Mouse (Mus musculus) CH12.LX (cell line): ENCODE measurements around the gene A430078G23Rik. TPM values are rescaled to one million over a fixed set of nuclear protein-coding genes. Genes with fewer than 3 reads are reported as not detected.

Source experiments
- DNase-seq: peaks from one replicate; pipeline ENCODE4 v3.0.0-alpha.2; 2013; ENCODE audit errors: extremely low read depth
- H3K27ac ChIP-seq: 2 replicates; pipeline ENCODE4 v1.5.1; 2012; ENCODE audit warnings: low read depth, mild to moderate bottlenecking, control low read depth, moderate library complexity; ENCODE audit not compliant: insufficient read depth
- H3K27me3 ChIP-seq: replicated peaks from 2 replicates; pipeline ENCODE3; 2012; ENCODE audit warnings: inconsistent platforms
- H3K36me3 ChIP-seq, 2 experiments: replicated peaks in 1 of 2; 2 replicates each; pipeline versions ENCODE3 to v1.6.1; 2012; ENCODE audit warnings: inconsistent platforms in 1 of 2, low read length in 1 of 2, mild to moderate bottlenecking in 1 of 2, mixed read lengths in 1 of 2, moderate library complexity in 1 of 2; ENCODE audit not compliant: control insufficient read depth in 1 of 2, insufficient read depth in 1 of 2
- H3K4me1 ChIP-seq, 2 experiments: 2 replicates each; pipeline ENCODE4 v1.6.1; 2012; ENCODE audit warnings: inconsistent platforms in 1 of 2, moderate library complexity in 1 of 2; ENCODE audit not compliant: insufficient read depth in 2 of 2, control insufficient read depth in 1 of 2
- H3K4me2 ChIP-seq: 2 replicates; pipeline ENCODE4 v1.6.1; 2012; ENCODE audit warnings: low read depth, mild to moderate bottlenecking, control low read depth; ENCODE audit not compliant: poor library complexity, insufficient read depth, severe bottlenecking
- H3K4me3 ChIP-seq, 3 experiments: fragments of 150-350 bp in 1 of 3; sonication (generic) in 1 of 3; replicated peaks in 1 of 3; 2 replicates each; pipeline versions ENCODE3 to v1.5.1; 2011 to 2012; ENCODE audit warnings: low read depth in 2 of 3, low read length in 2 of 3, mild to moderate bottlenecking in 2 of 3, moderate library complexity in 2 of 3, control low read depth in 1 of 3, improper control_type of control experiment in 1 of 3, inconsistent platforms in 1 of 3, mixed read lengths in 1 of 3; ENCODE audit not compliant: poor library complexity in 1 of 3
- H3K79me2 ChIP-seq: replicated peaks from 2 replicates; pipeline ENCODE4 v1.6.1; 2012; ENCODE audit warnings: mild to moderate bottlenecking, moderate library complexity; ENCODE audit not compliant: control insufficient read depth, poor library complexity, insufficient read depth, severe bottlenecking; ENCODE audit errors: extremely low read depth
- H3K9ac ChIP-seq: 2 replicates; pipeline ENCODE4 v1.6.1; 2012; ENCODE audit warnings: low read depth, mild to moderate bottlenecking, control low read depth, moderate library complexity; ENCODE audit not compliant: insufficient read depth
- H3K9me3 ChIP-seq: replicated peaks from 2 replicates; pipeline ENCODE3; 2012; ENCODE audit warnings: low read length, inconsistent platforms, mixed read lengths
- BHLHE40 ChIP-seq: IDR thresholded peaks from 2 replicates; pipeline ENCODE4 v1.6.1; 2011; ENCODE audit warnings: mild to moderate bottlenecking, low read depth, low read length, improper control_type of control experiment
- E2F4 ChIP-seq: IDR thresholded peaks from 2 replicates; pipeline ENCODE4 v1.6.1; 2011; ENCODE audit warnings: low read depth, low read length, improper control_type of control experiment; ENCODE audit not compliant: insufficient replicate concordance
- EP300 ChIP-seq: IDR thresholded peaks from 2 replicates; pipeline ENCODE4 v1.6.1; 2011; ENCODE audit warnings: low read length, improper control_type of control experiment
- GABPA ChIP-seq: IDR thresholded peaks from 2 replicates; pipeline ENCODE4 v1.6.1; 2012; ENCODE audit warnings: low read depth, low read length, improper control_type of control experiment, inconsistent platforms; ENCODE audit not compliant: insufficient replicate concordance
- MAX ChIP-seq: IDR thresholded peaks from 2 replicates; pipeline ENCODE4 v1.6.1; 2011; ENCODE audit warnings: low read length, improper control_type of control experiment
- MAZ ChIP-seq: IDR thresholded peaks from 2 replicates; pipeline ENCODE4 v1.6.1; 2012; ENCODE audit warnings: low read depth, mild to moderate bottlenecking, inconsistent platforms, low read length, improper control_type of control experiment, moderate library complexity
- MEF2A ChIP-seq: IDR thresholded peaks from 2 replicates; pipeline ENCODE4 v1.6.1; 2014; ENCODE audit warnings: low read depth, mild to moderate bottlenecking, inconsistent platforms, low read length, improper control_type of control experiment, borderline replicate concordance
- MXI1 ChIP-seq: IDR thresholded peaks from 2 replicates; pipeline ENCODE4 v1.6.1; 2011; ENCODE audit warnings: mild to moderate bottlenecking, low read depth, low read length, improper control_type of control experiment
- MYC ChIP-seq: IDR thresholded peaks from 2 replicates; pipeline ENCODE4 v1.6.1; 2011; ENCODE audit warnings: low read depth, mild to moderate bottlenecking, improper control_type of control experiment, low read length
- NELFE ChIP-seq: IDR thresholded peaks from 2 replicates; pipeline ENCODE4 v1.6.1; 2011; ENCODE audit warnings: low read depth, low read length, improper control_type of control experiment
- PAX5 ChIP-seq: IDR thresholded peaks from 2 replicates; pipeline ENCODE4 v1.6.1; 2012; ENCODE audit warnings: low read length, inconsistent platforms, mixed read lengths
- POLR2A ChIP-seq: IDR thresholded peaks from 2 replicates; pipeline ENCODE4 v1.6.1; 2011; ENCODE audit warnings: low read depth, mild to moderate bottlenecking, improper control_type of control experiment, low read length
- POLR2AphosphoS2 ChIP-seq: IDR thresholded peaks from 2 replicates; pipeline ENCODE4 v1.6.1; 2011; ENCODE audit warnings: low read depth, low read length, improper control_type of control experiment
- RAD21 ChIP-seq: IDR thresholded peaks from 2 replicates; pipeline ENCODE4 v1.6.1; 2011; ENCODE audit warnings: low read depth, mild to moderate bottlenecking, low read length, improper control_type of control experiment, moderate library complexity
- RCOR1 ChIP-seq: conservative IDR thresholded peaks from 2 replicates; pipeline ENCODE4 v1.6.1; 2012; ENCODE audit warnings: low read depth, mild to moderate bottlenecking, inconsistent platforms, low read length, improper control_type of control experiment
- SIN3A ChIP-seq: IDR thresholded peaks from 2 replicates; pipeline ENCODE4 v1.6.1; 2012; ENCODE audit warnings: low read length, improper control_type of control experiment, inconsistent platforms
- SMC3 ChIP-seq: IDR thresholded peaks from 2 replicates; pipeline ENCODE4 v1.6.1; 2011; ENCODE audit warnings: low read depth, low read length, improper control_type of control experiment
- TBP ChIP-seq: conservative IDR thresholded peaks from 2 replicates; pipeline ENCODE4 v1.6.1; 2011; ENCODE audit warnings: low read depth, low read length, improper control_type of control experiment
- UBTF ChIP-seq: IDR thresholded peaks from 2 replicates; pipeline ENCODE4 v1.6.1; 2012; ENCODE audit warnings: low read depth, mild to moderate bottlenecking, inconsistent platforms, low read length, improper control_type of control experiment, moderate library complexity
- USF1 ChIP-seq: IDR thresholded peaks from 2 replicates; pipeline ENCODE4 v1.6.1; 2014; ENCODE audit warnings: low read depth, mild to moderate bottlenecking, inconsistent platforms, low read length, improper control_type of control experiment
- USF2 ChIP-seq: conservative IDR thresholded peaks from 2 replicates; pipeline ENCODE4 v1.6.1; 2011; ENCODE audit warnings: low read depth, low read length, improper control_type of control experiment
- ZC3H11A ChIP-seq: IDR thresholded peaks from 2 replicates; pipeline ENCODE4 v1.6.1; 2012; ENCODE audit warnings: low read depth, mild to moderate bottlenecking, inconsistent platforms, low read length, improper control_type of control experiment
- ZKSCAN1 ChIP-seq: IDR thresholded peaks from 2 replicates; pipeline ENCODE4 v1.6.1; 2012; ENCODE audit warnings: low read depth, inconsistent platforms, low read length, improper control_type of control experiment, borderline replicate concordance
- dilution Hi-C: fragments of 300-500 bp; cut with MboI; formaldehyde crosslinking; loops from 2 replicates; pipeline ENCODE4 v1.14.3; 2020; ENCODE audit warnings: low sequenced_read_pairs; ENCODE audit not compliant: extremely low pct_unique_long_range_greater_than_20kb, extremely low pct_ligation_motif_present
- in situ Hi-C: fragments of 300-500 bp; cut with MboI; formaldehyde crosslinking; loops from 3 replicates; pipeline ENCODE4 v1.14.3; 2019; ENCODE audit warnings: low sequenced_read_pairs, low pct_ligation_motif_present, low pct_unique_long_range_greater_than_20kb, mixed read lengths
- polyA plus RNA-seq: library from polyadenylated mRNA; unstranded; fragments of >175 nt; gene quantifications from 2 replicates; pipeline ENCODE4 v1.2.1, GENCODE M21; 2012; ENCODE audit warnings: low read depth; ENCODE audit not compliant: insufficient read length
- total RNA-seq, 2 experiments: library from RNA; depleted of rRNA; stranded (reverse); fragments of 300-350 nt in 1 of 2; fragments of >200 nt in 1 of 2; gene quantifications; 2 replicates each; pipeline ENCODE4 v1.2.3; 2012 to 2014

The A430078G23Rik gene
- total and polyA plus RNA-seq, 3 experiments: not detected

- no peak overlapping the region for H3K9ac ChIP-seq
- no peaks in the 10 kb centered on the region for H3K27me3 ChIP-seq
- H3K36me3 ChIP-seq: no peaks in the 10 kb centered on the region
- no peaks in the 10 kb centered on the region for H3K9me3 ChIP-seq
- H3K27ac ChIP-seq: no peak overlapping the region
- no peak overlapping the region for H3K4me3 ChIP-seq
- no peak for TF ChIP-seq MAX
- no peak for TF ChIP-seq MAZ
- TF ChIP-seq UBTF: no peak
- TF ChIP-seq GABPA: no peak
- no peak for TF ChIP-seq EP300
- TF ChIP-seq E2F4: no peak
- dilution Hi-C loops (no loop called here), in situ Hi-C loops (no loop called here)
- H3K4me2 ChIP-seq: no peak overlapping the region
- 0 out of 4 replicates have a peak, but pooled peaks cover 0 to 3% of the 10 kb centered on the region in 2 experiments for H3K4me1 ChIP-seq
- no peaks in the 10 kb centered on the region for H3K79me2 ChIP-seq
- DNase-seq: no peak
Measured at GRCm38 (mm10) chr8:3415259-3415658, 62.0 kb downstream of the A430078G23Rik start.

GRCm38 (mm10) chr8:3415661-3416060 lies 62.4 kb downstream of the A430078G23Rik start:
- no peaks in the 10 kb centered on the region for H3K36me3 ChIP-seq

GRCm38 (mm10) chr8:3416846-3417245 lies 63.6 kb downstream of the A430078G23Rik start:
- Histone ChIP-seq H3K36me3 (no peaks in the 10 kb centered on the region), H3K27me3 (no peaks in the 10 kb centered on the region), H3K4me3 (no peak overlapping the region), H3K27ac (no peak overlapping the region), H3K4me2 (no peak overlapping the region), H3K4me1 (no peaks in the 10 kb centered on the region), H3K79me2 (no peaks in the 10 kb centered on the region), H3K9ac (no peak overlapping the region), H3K9me3 (no peaks in the 10 kb centered on the region)
- no peak for TF ChIP-seq PAX5
- TF ChIP-seq MAX: no peak
- no peak for TF ChIP-seq TBP
- TF ChIP-seq POLR2A: no peak
- no peak for TF ChIP-seq RAD21
- no peak for TF ChIP-seq RCOR1
- no peak for TF ChIP-seq SIN3A
- no peak for TF ChIP-seq SMC3
- TF ChIP-seq ZC3H11A: no peak
- TF ChIP-seq GABPA: no peak
- TF ChIP-seq MYC: no peak
- no peak for TF ChIP-seq MXI1
- TF ChIP-seq BHLHE40: no peak
- no peak for TF ChIP-seq POLR2AphosphoS2
- no peak for TF ChIP-seq USF2
- no peak for TF ChIP-seq MAZ
- TF ChIP-seq ZKSCAN1: no peak
- no peak for TF ChIP-seq E2F4
- TF ChIP-seq MEF2A: no peak
- TF ChIP-seq USF1: no peak
- DNase-seq: no peak
- dilution Hi-C loops: no loop called here
- in situ Hi-C loops: no loop called here

More at GRCm38 (mm10) chr8:3415661-3416060, 62.4 kb downstream of the A430078G23Rik start:
- Histone ChIP-seq H3K4me1 (0 out of 4 replicates have a peak, but pooled peaks cover 0 to 3% of the 10 kb centered on the region in 2 experiments), H3K27me3 (no peaks in the 10 kb centered on the region), H3K4me2 (no peak overlapping the region), H3K9ac (no peak overlapping the region), H3K4me3 (no peak overlapping the region), H3K79me2 (no peaks in the 10 kb centered on the region), H3K9me3 (no peaks in the 10 kb centered on the region), H3K27ac (no peak overlapping the region)
- DNase-seq: no peak
- TF ChIP-seq UBTF: no peak
- TF ChIP-seq TBP: no peak
- TF ChIP-seq NELFE: no peak
- no peak for TF ChIP-seq BHLHE40
- dilution Hi-C loops: no loop called here
- in situ Hi-C loops: no loop called here
